Mouse (Mus musculus): ENCODE data around the gene Cmtm7. TPM values are rescaled to one million over a fixed set of nuclear protein-coding genes. Genes with fewer than 3 reads are reported as not detected.

The Cmtm7 gene
- polyA plus RNA-seq, 1 experiment from 2014 or later, result 103 TPM

DNA sequence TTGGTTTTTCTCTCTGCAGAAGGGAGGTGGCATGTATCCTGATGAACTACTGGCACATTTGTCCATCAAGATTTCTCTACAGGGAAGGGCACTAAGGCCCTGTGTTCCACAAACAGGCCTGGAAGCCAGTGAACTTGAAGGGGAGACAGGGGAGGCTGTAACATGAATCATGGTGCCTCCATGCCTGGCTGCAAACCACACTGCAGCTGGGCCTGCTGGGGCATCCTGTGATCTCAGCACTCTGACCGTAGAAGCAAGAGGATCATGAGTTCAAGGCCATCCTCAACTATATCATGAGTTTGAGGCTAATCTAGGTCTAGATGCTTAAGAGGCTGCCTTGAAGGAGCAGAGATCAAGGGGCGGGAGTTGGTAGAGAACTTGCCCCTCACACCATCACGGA, 5.3 kb downstream of the Cmtm7 start:
- Histone ChIP-seq H3K4me1 (peaks cover 19% of the 10 kb centered on the region), H3K4me2 (no peak overlapping the region), H3K9me3 (no peaks in the 10 kb centered on the region), H3K4me3 (replicated peaks) (no peak overlapping the region), H3K36me3 (peaks cover 8% of the 10 kb centered on the region; the same call in 1 of the 2 replicates), H3K9ac (no peak overlapping the region), H3K27me3 (replicated peaks) (no peaks in the 10 kb centered on the region), H3K27ac (no peak overlapping the region)
- ATAC-seq (ENCODE audit: insufficient read depth, low FRiP score, low read depth), result no peak
- WGBS, result 88% methylated on average over 3 of the region's 3 CpGs

DNA sequence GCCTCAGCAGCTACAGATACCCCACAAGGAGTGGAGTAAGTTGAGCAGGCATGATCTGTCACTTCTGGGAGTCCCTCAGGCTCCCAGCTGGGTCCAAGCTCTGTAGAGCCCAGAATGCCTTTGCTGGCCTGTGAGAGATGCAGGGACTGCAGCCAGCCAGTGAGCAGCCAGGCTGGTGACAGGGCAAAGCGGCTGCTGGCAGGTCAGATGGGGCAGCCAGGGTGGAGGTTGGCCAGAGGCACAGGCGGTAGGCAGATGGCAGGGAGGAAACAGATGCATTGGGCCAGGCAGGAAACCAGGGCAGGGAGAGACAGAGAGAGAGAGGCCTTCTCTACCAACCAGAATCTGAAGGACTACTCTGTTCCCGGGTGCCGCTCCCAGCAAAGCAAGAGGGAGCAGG, 6.4 kb downstream of the Cmtm7 start:
- no peaks in the 10 kb centered on the region for H3K9me3 ChIP-seq
- ATAC-seq (ENCODE audit: insufficient read depth, low FRiP score, low read depth), result no peak
- no peak overlapping the region for H3K4me2 ChIP-seq
- H3K27ac ChIP-seq, result no peak overlapping the region
- no peaks in the 10 kb centered on the region for H3K27me3 ChIP-seq (replicated peaks)
- 66% methylated on average over 4 of the region's 4 CpGs for WGBS
- no peak overlapping the region for H3K9ac ChIP-seq
- peaks cover 14% of the 10 kb centered on the region for H3K4me1 ChIP-seq
- H3K36me3 ChIP-seq, result peaks cover 9% of the 10 kb centered on the region; the same call in 1 of the 2 replicates
- H3K4me3 ChIP-seq (replicated peaks), result no peak overlapping the region

DNA sequence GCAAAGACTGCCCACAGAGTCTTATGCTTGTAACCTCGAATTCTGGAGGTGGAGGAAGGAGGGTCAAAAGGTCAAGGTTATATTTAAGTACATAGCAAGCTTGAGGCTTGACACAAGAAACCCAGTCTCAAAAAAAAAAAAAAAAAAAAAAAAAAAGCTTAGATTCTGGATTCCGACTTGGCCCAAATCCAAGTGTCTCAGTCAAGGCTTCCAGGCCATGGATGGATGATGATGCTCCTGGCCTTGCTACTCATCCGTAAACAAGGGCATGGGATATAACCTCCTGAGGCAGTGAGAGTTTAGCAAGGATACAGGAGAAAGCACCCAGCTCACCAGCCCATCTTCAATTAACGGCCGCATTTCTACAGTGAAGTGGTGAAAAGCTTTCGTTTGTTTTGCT, 7.0 kb downstream of the Cmtm7 start:
- WGBS, result 67% methylated on average over 6 of the region's 6 CpGs
- Histone ChIP-seq H3K27me3 (replicated peaks) (no peaks in the 10 kb centered on the region), H3K27ac (no peak overlapping the region), H3K4me3 (replicated peaks) (no peak overlapping the region), H3K9ac (no peak overlapping the region), H3K4me1 (peaks cover 8% of the 10 kb centered on the region; the same call in 1 of the 2 replicates), H3K9me3 (no peaks in the 10 kb centered on the region), H3K4me2 (no peak overlapping the region), H3K36me3 (peaks cover 10% of the 10 kb centered on the region; the same call in 1 of the 2 replicates)
- no peak for ATAC-seq (ENCODE audit: insufficient read depth, low FRiP score, low read depth)

DNA sequence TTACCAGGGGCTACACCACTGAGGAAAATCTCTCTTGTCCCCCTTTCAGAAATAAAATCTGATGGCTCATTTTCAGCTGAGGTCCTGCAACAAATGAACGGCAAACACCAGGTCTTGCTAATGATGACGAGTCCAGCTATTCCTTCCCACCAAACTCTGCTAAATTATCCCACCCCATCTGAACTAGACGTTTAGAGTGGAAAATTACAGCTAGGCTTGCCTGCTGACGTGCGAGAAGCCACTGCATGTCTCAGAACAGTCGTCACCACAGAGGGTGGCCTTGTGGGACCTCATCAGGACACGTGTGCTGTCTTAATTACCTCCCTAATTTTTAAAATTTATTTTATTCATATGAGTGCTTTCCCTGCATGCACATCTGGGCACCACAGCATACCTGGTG, 10.1 kb downstream of the Cmtm7 start:
- peaks cover 10% of the 10 kb centered on the region; the same call in 1 of the 2 replicates for H3K36me3 ChIP-seq
- H3K27me3 ChIP-seq (replicated peaks), result no peaks in the 10 kb centered on the region
- H3K4me3 ChIP-seq (replicated peaks), result no peak overlapping the region
- no peak overlapping the region for H3K27ac ChIP-seq
- H3K4me2 ChIP-seq, result no peak overlapping the region
- H3K4me1 ChIP-seq, result peaks cover 8% of the 10 kb centered on the region; the same call in 1 of the 2 replicates
- H3K9ac ChIP-seq, result no peak overlapping the region
- no peak for ATAC-seq (ENCODE audit: insufficient read depth, low FRiP score, low read depth)
- no peaks in the 10 kb centered on the region for H3K9me3 ChIP-seq
- WGBS, result 78% methylated on average over 7 of the region's 7 CpGs

DNA sequence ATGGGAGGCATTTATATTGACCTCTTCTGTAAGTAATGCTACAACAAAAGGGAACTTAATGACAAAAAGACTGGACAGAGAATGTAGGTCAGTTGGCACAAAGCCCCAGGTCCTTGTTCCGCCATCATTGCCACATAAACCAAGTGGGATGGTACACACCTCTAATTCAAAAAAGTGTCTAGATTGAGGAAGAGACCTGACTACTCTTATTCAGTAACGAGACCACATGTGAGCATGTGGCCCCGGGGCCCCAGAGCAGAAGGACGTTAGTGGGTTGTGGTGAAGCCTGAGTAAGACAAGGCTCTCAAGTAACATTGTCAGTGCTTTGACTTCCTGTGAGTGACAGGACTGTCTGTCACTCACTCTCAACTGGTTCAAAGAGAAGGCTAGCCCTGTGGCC, 11.4 kb downstream of the Cmtm7 start:
- Histone ChIP-seq H3K4me3 (replicated peaks) (no peak overlapping the region), H3K27me3 (replicated peaks) (no peaks in the 10 kb centered on the region), H3K36me3 (peaks cover 10% of the 10 kb centered on the region; the same call in 1 of the 2 replicates), H3K4me2 (no peak overlapping the region), H3K9me3 (no peaks in the 10 kb centered on the region), H3K4me1 (peaks cover 6% of the 10 kb centered on the region; the same call in 1 of the 2 replicates), H3K27ac (no peak overlapping the region), H3K9ac (no peak overlapping the region)
- no peak for ATAC-seq (ENCODE audit: insufficient read depth, low FRiP score, low read depth)
- WGBS, result 89% methylated on average over 4 of the region's 4 CpGs

DNA sequence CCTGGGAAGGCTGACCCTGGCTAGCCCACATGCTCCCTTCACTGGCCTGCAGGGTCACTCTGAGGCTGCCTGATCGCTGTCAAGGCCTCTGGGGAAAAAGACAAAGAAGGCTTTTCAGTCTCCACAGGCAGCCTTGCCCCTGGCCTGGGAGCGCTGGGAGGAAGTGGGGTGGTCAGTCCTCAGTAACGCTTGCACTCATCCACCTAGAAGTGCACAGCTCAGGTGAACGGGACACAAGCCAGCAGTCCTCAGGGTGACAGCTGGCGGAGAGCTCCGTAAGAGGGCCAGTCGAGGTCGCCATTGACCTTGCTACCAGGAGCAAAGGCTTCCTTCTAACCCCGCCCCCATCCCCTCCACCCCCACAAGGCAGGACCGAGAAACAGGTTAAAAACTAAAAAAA, 13.6 kb downstream of the Cmtm7 start:
- 62% methylated on average over 10 of the region's 10 CpGs for WGBS

DNA sequence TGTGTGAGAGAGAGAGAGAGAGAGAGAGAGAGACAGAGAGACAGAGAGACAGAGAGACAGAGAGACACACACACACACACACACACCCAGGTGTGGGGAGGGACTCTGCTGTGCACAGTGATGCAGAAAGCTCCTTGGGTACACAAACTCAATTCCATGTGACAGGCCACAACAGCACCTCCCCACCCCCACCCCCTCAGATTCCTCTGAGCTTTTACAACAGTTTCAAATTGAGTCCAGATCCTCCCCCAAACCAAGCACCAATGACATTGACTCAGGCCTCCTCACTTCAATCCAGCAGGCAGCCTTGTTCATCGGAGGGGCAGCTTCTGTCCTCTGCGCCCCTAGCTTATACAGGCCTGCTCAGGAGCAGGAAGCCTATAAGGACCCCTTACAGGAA, 14.1 kb downstream of the Cmtm7 start:
- Histone ChIP-seq H3K9me3 (no peaks in the 10 kb centered on the region), H3K4me2 (no peak overlapping the region), H3K27ac (no peak overlapping the region), H3K4me1 (no peaks in the 10 kb centered on the region), H3K27me3 (replicated peaks) (no peaks in the 10 kb centered on the region), H3K36me3 (peaks cover 7% of the 10 kb centered on the region; the same call in 1 of the 2 replicates), H3K9ac (no peak overlapping the region), H3K4me3 (replicated peaks) (no peak overlapping the region)
- no peak for ATAC-seq (ENCODE audit: insufficient read depth, low FRiP score, low read depth)
- WGBS, result 64% methylated on average over 2 of the region's 2 CpGs

More for the DNA sequence above, 13.6 kb downstream of the Cmtm7 start:
- Histone ChIP-seq H3K4me2 (no peak overlapping the region), H3K9me3 (no peaks in the 10 kb centered on the region), H3K4me3 (replicated peaks) (no peak overlapping the region), H3K27me3 (replicated peaks) (no peaks in the 10 kb centered on the region), H3K36me3 (peaks cover 10% of the 10 kb centered on the region; the same call in 1 of the 2 replicates), H3K9ac (no peak overlapping the region), H3K4me1 (no peaks in the 10 kb centered on the region), H3K27ac (no peak overlapping the region)
- no peak for ATAC-seq (ENCODE audit: insufficient read depth, low FRiP score, low read depth)

DNA sequence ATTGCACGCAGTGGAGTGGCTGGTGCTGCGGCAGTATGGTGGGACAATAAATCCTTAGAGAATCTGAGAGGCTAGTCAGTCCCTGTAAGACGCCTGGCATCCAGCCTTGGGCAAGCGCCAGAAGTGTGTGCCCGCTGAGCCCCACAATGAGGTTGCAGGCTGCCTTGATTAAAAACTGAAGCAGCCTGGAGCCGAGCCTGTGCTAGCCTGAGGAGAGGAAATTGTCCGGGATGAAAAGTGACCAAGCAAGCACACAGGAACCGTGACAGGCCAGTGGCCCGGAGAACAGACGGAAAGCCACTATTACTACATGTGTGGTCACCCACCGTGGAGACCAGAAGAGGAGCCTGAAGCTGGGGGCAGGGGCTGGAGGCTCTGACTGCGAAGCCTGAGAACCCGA, 14.6 kb downstream of the Cmtm7 start:
- Histone ChIP-seq H3K4me1 (no peaks in the 10 kb centered on the region), H3K9me3 (no peaks in the 10 kb centered on the region), H3K27me3 (replicated peaks) (no peaks in the 10 kb centered on the region), H3K4me3 (replicated peaks) (no peak overlapping the region), H3K4me2 (no peak overlapping the region), H3K9ac (no peak overlapping the region), H3K36me3 (peaks cover 3% of the 10 kb centered on the region; the same call in 1 of the 2 replicates), H3K27ac (no peak overlapping the region)
- 73% methylated on average over 13 of the region's 13 CpGs for WGBS
- no peak for ATAC-seq (ENCODE audit: insufficient read depth, low FRiP score, low read depth)

DNA sequence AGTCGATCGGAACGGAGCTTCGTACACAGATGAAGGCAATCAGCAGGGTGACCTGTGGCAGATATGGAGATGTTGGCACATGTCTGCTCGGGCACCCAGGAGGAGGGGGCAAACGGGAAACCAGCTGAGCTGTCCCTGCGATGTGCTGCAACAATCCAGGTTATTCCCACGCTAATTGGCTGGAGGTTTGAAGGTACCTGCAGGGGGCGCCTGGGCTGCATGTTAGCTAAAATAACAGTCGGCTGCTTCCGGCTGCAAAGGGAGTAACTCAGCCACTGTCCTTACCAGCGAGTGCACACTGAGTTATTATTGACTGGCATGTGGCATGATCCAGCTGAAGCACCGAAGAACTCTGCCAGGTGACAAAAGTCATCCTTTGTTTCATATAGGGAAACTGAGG, 18.3 kb downstream of the Cmtm7 start:
- no peaks in the 10 kb centered on the region for H3K27me3 ChIP-seq (replicated peaks)
- 63% methylated on average over 13 of the region's 13 CpGs for WGBS
- no peak overlapping the region for H3K4me2 ChIP-seq
- H3K4me3 ChIP-seq (replicated peaks), result no peak overlapping the region
- no peaks in the 10 kb centered on the region for H3K9me3 ChIP-seq
- H3K36me3 ChIP-seq, result peaks cover 12% of the 10 kb centered on the region; the same call in 1 of the 2 replicates
- H3K27ac ChIP-seq, result no peak overlapping the region
- no peaks in the 10 kb centered on the region for H3K4me1 ChIP-seq
- ATAC-seq (ENCODE audit: insufficient read depth, low FRiP score, low read depth), result no peak
- no peak overlapping the region for H3K9ac ChIP-seq

DNA sequence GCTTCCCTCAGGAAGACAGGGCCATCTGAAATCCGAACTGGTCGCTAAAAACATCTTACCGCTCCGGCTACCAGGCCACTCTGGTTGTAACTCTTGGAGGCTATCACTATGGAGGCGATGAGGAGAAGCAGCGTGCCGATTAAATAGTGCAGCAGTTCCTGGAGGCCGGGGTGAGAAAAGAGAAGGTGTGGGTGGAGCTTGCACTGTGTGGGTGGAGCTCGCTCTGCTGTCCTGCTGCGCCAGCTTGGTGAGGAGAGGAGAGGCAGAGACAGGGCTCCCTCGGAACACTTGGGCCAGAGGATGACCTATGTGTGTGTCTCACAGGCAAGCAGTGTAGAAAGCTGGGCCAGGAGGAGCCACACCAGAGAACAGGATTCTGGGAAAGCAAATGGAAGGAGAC, 19.8 kb downstream of the Cmtm7 start:
- H3K27ac ChIP-seq, result no peak overlapping the region
- H3K4me3 ChIP-seq (replicated peaks), result no peak overlapping the region
- 63% methylated on average over 11 of the region's 11 CpGs for WGBS
- no peak for ATAC-seq (ENCODE audit: insufficient read depth, low FRiP score, low read depth)
- no peak overlapping the region for H3K9ac ChIP-seq
- no peaks in the 10 kb centered on the region for H3K27me3 ChIP-seq (replicated peaks)
- H3K4me2 ChIP-seq, result no peak overlapping the region
- no peaks in the 10 kb centered on the region for H3K9me3 ChIP-seq
- H3K36me3 ChIP-seq, result peaks cover 17% of the 10 kb centered on the region; the same call in 1 of the 2 replicates
- no peaks in the 10 kb centered on the region for H3K4me1 ChIP-seq

DNA sequence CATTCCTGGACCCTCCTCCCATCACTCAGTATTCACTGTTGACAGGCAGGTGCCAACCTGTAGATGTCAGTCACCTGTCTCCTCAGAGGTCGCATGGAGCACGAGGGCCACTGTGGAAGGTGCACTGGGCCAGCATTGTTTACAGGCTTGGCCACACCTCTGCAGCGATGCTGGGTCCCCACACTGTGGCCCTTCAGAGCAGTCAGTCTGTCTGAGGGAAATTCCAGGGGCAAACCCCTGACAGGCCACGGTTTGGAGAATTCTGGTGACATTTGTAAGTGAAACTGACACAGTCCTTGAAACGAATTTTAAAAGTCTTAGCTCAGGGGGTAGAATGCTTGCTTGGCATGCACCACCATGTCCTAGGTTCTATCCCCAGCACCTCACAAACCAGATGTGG, 21.3 kb downstream of the Cmtm7 start:
- 82% methylated on average over 5 of the region's 5 CpGs for WGBS
- no peak overlapping the region for H3K9ac ChIP-seq

DNA sequence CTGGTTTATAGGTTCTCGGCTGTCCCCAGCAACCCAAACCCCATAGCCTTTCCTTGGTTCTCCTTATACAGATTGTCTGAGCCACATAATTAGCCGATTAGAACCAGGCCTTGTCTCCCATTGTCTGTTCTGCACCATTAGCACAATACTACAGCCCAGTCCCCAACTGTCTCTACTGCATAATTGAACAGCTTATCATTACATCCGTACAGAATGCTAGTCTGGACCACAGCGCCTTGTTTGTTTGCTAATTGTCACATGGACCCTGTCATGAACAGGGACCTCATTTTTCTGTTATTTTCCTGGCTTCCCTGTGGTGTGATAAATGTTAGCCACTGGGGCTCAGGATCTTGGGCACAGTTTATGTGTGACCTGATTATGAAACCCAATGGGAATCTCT, 21.8 kb downstream of the Cmtm7 start:
- Histone ChIP-seq H3K36me3 (peaks cover 18% of the 10 kb centered on the region), H3K4me3 (replicated peaks) (no peak overlapping the region), H3K4me2 (no peak overlapping the region), H3K4me1 (no peaks in the 10 kb centered on the region), H3K27ac (no peak overlapping the region), H3K9me3 (no peaks in the 10 kb centered on the region), H3K27me3 (replicated peaks) (no peaks in the 10 kb centered on the region), H3K9ac (no peak overlapping the region)
- 74% methylated on average over 4 of the region's 4 CpGs for WGBS
- ATAC-seq (ENCODE audit: insufficient read depth, low FRiP score, low read depth), result no peak

More for the DNA sequence above, 21.3 kb downstream of the Cmtm7 start:
- Histone ChIP-seq H3K4me1 (no peaks in the 10 kb centered on the region), H3K36me3 (peaks cover 18% of the 10 kb centered on the region; the same call in 1 of the 2 replicates), H3K4me2 (no peak overlapping the region), H3K9me3 (no peaks in the 10 kb centered on the region), H3K27ac (no peak overlapping the region), H3K27me3 (replicated peaks) (no peaks in the 10 kb centered on the region), H3K4me3 (replicated peaks) (no peak overlapping the region)
- ATAC-seq (ENCODE audit: insufficient read depth, low FRiP score, low read depth), result no peak

DNA sequence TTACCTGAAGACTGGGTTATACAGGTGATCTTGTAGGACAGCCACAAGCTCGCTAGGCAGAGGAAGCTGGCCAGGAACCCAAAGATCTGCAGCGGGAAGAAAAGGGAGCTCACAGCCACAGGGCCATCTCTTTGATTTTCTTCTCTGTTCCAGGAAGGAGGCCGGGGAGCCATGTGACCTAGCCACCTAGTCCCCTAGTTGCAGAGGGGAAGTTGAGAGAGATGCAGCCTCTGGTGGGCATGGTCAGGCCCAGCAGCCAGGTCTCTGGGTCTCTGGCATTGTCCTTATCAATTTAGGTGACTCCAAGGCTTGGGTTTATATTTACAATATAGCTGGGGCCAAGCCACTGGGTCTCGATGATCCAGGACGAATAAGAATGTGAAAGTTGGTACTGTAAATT, 22.9 kb downstream of the Cmtm7 start:
- Histone ChIP-seq H3K4me2 (no peak overlapping the region), H3K4me1 (no peaks in the 10 kb centered on the region), H3K27me3 (replicated peaks) (no peaks in the 10 kb centered on the region), H3K27ac (no peak overlapping the region), H3K9ac (no peak overlapping the region), H3K4me3 (replicated peaks) (no peak overlapping the region), H3K9me3 (no peaks in the 10 kb centered on the region), H3K36me3 (peaks cover 18% of the 10 kb centered on the region)
- ATAC-seq (ENCODE audit: insufficient read depth, low FRiP score, low read depth), result no peak
- 89% methylated on average over 5 of the region's 5 CpGs for WGBS
